ENCODE assay signal across 8 mouse cellular contexts in the genomic region with DNA sequence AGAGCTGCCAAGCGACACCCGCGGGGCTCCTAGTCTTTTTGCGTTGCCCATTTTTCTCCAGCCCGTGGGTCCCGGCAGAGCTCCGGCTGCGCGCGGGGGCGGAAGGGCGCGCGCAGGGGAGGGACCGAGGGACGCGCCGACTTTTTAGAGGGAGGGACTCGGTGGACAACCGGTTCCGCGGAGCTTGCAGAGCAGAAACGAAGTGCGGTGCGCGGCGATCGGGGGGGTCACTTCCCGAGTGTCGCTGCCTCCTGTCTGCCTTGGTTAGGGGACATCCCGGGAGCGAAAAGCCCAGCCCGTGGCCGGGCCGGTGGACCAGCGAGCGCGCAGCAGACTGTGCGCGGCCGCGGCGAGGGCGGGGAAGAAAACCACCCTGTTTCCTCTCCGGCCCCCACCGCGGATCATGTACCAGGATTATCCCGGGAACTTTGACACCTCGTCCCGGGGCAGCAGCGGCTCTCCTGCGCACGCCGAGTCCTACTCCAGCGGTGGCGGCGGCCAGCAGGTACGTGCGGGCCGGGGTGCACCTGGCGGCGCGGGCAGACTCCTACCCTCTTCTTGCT. TPM values are rescaled to one million over a fixed set of nuclear protein-coding genes. Genes with fewer than 3 reads are reported as not detected.
DNase-seq lines count a peak whose midpoint lies in the region; ATAC-seq and TF ChIP-seq lines count a peak whose summit lies in the region.

No protein-coding gene starts in this region.

- H3K27ac ChIP-seq in hindbrain, embryonic 16.5 days (ENCODE audit: low read depth, low read length), result peak overlapping the region; percentile 85
- peak overlapping the region; percentile 87 for H3K27ac ChIP-seq in midbrain, embryonic 10.5 days (replicated peaks)
- H3K27ac ChIP-seq in spleen, adult 2 months (ENCODE audit: insufficient read depth, low read length), result peak overlapping the region; percentile 86

- ATAC-seq in hindbrain, embryonic 16.5 days, result no peak
- ATAC-seq in erythroid progenitor cell, adult 5-6 weeks (replicated peaks; ENCODE audit: low FRiP score, poor library complexity, severe bottlenecking), result no peak

- peak overlapping the region; percentile 70 for H3K4me3 ChIP-seq in hindbrain, embryonic 16.5 days (ENCODE audit: low read length)
- peak overlapping the region; percentile 69 for H3K4me3 ChIP-seq in midbrain, embryonic 10.5 days
- H3K4me3 ChIP-seq in spleen, adult 2 months (ENCODE audit: extremely low read depth, insufficient read depth, insufficient read length), result peak overlapping the region; percentile 71

- peak overlapping the region; percentile 96 for H3K4me2 ChIP-seq in hindbrain, embryonic 16.5 days (ENCODE audit: low read length)

- no peaks in the 10 kb centered on the region for H3K36me3 ChIP-seq in hindbrain, embryonic 16.5 days (ENCODE audit: control insufficient read depth, insufficient read depth, low read length)
- no peaks in the 10 kb centered on the region for H3K36me3 ChIP-seq in midbrain, embryonic 10.5 days
- H3K36me3 ChIP-seq in spleen, adult 2 months (ENCODE audit: control insufficient read depth, insufficient read depth, low read length), result no peaks in the 10 kb centered on the region

- DNase-seq in R1 (ENCODE audit: low read depth, low spot score), result peak; percentile 56
- peak; percentile 68 for DNase-seq in cerebellum, adult 9-10 months
- DNase-seq in gastrocnemius, adult 8-10 months (ENCODE audit: low spot score in 2 of 2), result peak; percentile 70 to 71
- DNase-seq in left cerebral cortex, postnatal 36 days (ENCODE audit: low spot score in 2 of 2), result peak; percentile 59 to 74
- DNase-seq in midbrain, embryonic 10.5 days (ENCODE audit: low spot score), result peak; percentile 53
- peak in 1 of 2 experiments; percentile 45 for DNase-seq in spleen, adult 2 months (ENCODE audit: low read depth in 1 of 2, low spot score in 2 of 2)

- TF ChIP-seq POLR2A in spleen, adult 2 months (IDR thresholded peaks at IDR 0.05; ENCODE audit: low read depth, low read length), result no peak

- intact Hi-C loops in left cerebral cortex, postnatal 36 days (cut with DNase I), result loop anchor here (5.0 to 10.0 kb wide), 5 partner anchors 61 to 524 kb away; no protein-coding TSS in a partner anchor

- peaks cover 17% of the 10 kb centered on the region for H3K27me3 ChIP-seq in hindbrain, embryonic 16.5 days (replicated peaks; ENCODE audit: control insufficient read depth, insufficient read depth, low read length)
- peaks cover 83% of the 10 kb centered on the region for H3K27me3 ChIP-seq in midbrain, embryonic 10.5 days (ENCODE audit: low read depth, poor library complexity, severe bottlenecking)
- H3K27me3 ChIP-seq in spleen, adult 2 months (ENCODE audit: control insufficient read depth, insufficient read depth, low read length), result peaks cover 14% of the 10 kb centered on the region

- WGBS in hindbrain, embryonic 16.5 days, result under 1% methylated on average over 60 of the region's 63 CpGs
- WGBS in midbrain, embryonic 10.5 days, result 0% methylated on average over 63 of the region's 63 CpGs
- under 1% methylated on average over 63 of the region's 63 CpGs for WGBS in spleen, adult 2 months

- no peaks in the 10 kb centered on the region for H3K9me3 ChIP-seq in hindbrain, embryonic 16.5 days (ENCODE audit: control insufficient read depth, low read length)
- H3K9me3 ChIP-seq in midbrain, embryonic 10.5 days (replicated peaks), result no peaks in the 10 kb centered on the region

- TF ChIP-seq CTCF in spleen, adult 2 months (IDR thresholded peaks at IDR 0.05; ENCODE audit: extremely low read depth, insufficient read depth, insufficient read length, insufficient replicate concordance), result no peak

- peaks cover 22% of the 10 kb centered on the region for H3K4me1 ChIP-seq in hindbrain, embryonic 16.5 days (ENCODE audit: control insufficient read depth, insufficient read depth, low read depth, low read length)
- H3K4me1 ChIP-seq in midbrain, embryonic 10.5 days, result peaks cover 48% of the 10 kb centered on the region
- H3K4me1 ChIP-seq in spleen, adult 2 months (ENCODE audit: control insufficient read depth, insufficient read depth, insufficient read length), result peaks cover 9% of the 10 kb centered on the region

- peak overlapping the region; percentile 82 for H3K9ac ChIP-seq in hindbrain, embryonic 16.5 days (ENCODE audit: low read depth, low read length)

RNA-seq across cellular contexts. Expression of a gene that starts 0.8 kb away (rescaled TPM):
- 10 to 100 TPM in 3 of 4 experiments, 1 to 10 TPM in 1; 9.8 to 11.3 (median 10.6) TPM for total RNA-seq in gastrocnemius, adult 8-10 months (2022)
- polyA plus RNA-seq in hindbrain, embryonic 16.5 days (2015; fragmentation: Nextera tagmentation; extraction: Ambion mirVana), result 0.70 and 0.85 TPM in 2 replicates
- total RNA-seq in left cerebral cortex, postnatal 36 days (2021), result 10 to 100 TPM; 41.2 to 43.3 TPM
- polyA plus RNA-seq in midbrain, embryonic 10.5 days (2016; fragmentation: Nextera tagmentation; extraction: Ambion mirVana), result 0.40 and 0.41 TPM in 2 replicates
- polyA plus RNA-seq in spleen, adult 2 months (2012; rRNA removed), result 5.0 and 5.1 TPM in 2 replicates
- total RNA-seq in erythroid progenitor cell, adult 5-6 weeks (2015; ENCODE audit: low replicate concordance), result 7.9 and 12.2 TPM in 2 replicates
- total RNA-seq in erythroid progenitor cell, adult 5-6 weeks (2017; ENCODE audit: low replicate concordance), result 2.4 and 2.9 TPM in 2 replicates
